Mouse (Mus musculus) left cerebral cortex, postnatal 4 days (tissue): ENCODE results near the gene Loxl4. TPM values are rescaled to one million over a fixed set of nuclear protein-coding genes. Genes with fewer than 3 reads are reported as not detected.
A peak's percentile ranks its signal among the peaks of the same experiment; 100 is the strongest.

ENCODE experiments used
- DNase-seq: peaks from one replicate; pipeline ENCODE4 v3.0.0-alpha.2; 2022
- intact Hi-C: fragments of 180-260 bp; cut with DNase I; formaldehyde crosslinking; loops from one replicate; pipeline ENCODE4 v1.15.1; 2025
- total RNA-seq, 2 experiments: library from RNA; stranded (reverse); gene quantifications; 2 replicates each; pipeline ENCODE4 v1.2.3; 2021

The Loxl4 gene
- under 1 TPM; 0.12 to 0.60 TPM for total RNA-seq

DNA sequence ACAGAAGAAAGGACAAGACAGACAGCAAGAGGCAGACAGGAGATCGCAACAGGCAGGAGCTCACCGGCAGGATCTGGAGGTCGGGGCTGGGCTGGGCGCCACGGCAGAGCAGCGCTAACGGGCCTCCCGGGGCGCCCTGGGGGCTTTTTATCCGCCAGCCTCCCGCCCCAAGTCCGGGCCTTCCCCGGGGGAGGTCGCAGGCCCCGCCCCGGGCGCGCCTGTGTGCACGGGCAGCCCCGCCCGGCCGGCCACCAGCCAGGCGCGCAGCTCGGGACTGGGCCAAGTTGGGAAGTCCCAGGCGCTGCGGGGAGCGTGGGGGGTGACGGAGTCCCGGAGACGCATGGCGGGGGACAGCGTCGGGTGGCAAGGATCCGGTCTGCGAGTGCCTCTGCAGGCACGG is at the start of gene Loxl4:
Gene Loxl4 (minus strand): TSS at position 160 of the 400 bp plus-strand sequence.
- DNase-seq: peak; percentile 27
- intact Hi-C loops: no loop called here

DNA sequence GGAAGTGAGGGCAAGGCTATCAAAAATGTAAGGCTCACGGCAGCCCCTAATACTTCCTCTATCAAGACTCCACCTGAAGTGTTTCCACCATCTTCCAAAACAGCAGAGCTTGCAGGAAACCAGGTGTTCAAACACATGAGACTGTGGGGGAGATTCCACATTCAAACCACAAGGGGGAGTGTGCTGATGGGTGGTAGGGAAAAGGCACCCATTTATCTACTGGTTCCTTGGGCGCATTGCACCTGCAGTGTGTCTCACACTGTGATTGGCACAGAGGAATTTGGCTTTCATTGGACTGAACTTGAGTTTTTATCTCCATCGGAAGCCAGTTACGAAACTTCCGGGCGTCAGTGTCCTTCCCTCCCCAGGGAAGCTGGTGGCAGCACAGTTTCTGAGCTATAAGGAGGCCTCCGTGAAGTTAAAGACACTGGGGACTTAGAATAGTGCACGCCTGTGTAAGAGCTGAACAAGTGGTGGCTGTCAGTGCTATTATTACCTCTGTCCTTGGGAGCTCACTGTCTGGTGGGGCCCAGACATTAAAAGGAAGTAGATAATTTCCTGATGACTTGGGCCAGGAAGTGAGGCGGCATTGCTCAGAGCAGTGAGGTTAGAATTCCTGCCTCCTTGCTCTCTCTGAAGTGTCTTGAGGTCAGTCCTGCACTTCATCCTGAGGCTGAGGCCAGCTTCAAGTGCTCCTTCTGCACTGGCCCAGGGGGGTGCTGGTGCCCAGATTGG is 49.0 kb upstream of the Loxl4 start:
- no peak for DNase-seq
- intact Hi-C loops: no loop called here

DNA sequence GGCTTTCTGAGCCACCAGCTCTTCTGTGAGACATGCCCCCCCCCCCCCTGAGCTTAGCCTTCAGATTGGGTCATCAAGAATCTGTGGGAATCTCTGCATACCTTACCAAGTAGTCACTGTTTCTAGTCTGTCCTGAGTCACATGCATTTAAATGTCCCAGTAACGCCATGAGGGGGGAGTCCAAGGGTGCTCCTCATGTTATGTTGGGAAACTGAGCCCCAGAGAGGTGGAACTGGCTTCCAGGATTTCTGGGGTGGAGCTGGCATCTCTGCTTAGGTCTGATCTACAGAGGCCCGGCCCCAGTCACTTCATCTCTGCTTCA is 47.6 kb upstream of the Loxl4 start:
- no peak for DNase-seq
- intact Hi-C loops: no loop called here

DNA sequence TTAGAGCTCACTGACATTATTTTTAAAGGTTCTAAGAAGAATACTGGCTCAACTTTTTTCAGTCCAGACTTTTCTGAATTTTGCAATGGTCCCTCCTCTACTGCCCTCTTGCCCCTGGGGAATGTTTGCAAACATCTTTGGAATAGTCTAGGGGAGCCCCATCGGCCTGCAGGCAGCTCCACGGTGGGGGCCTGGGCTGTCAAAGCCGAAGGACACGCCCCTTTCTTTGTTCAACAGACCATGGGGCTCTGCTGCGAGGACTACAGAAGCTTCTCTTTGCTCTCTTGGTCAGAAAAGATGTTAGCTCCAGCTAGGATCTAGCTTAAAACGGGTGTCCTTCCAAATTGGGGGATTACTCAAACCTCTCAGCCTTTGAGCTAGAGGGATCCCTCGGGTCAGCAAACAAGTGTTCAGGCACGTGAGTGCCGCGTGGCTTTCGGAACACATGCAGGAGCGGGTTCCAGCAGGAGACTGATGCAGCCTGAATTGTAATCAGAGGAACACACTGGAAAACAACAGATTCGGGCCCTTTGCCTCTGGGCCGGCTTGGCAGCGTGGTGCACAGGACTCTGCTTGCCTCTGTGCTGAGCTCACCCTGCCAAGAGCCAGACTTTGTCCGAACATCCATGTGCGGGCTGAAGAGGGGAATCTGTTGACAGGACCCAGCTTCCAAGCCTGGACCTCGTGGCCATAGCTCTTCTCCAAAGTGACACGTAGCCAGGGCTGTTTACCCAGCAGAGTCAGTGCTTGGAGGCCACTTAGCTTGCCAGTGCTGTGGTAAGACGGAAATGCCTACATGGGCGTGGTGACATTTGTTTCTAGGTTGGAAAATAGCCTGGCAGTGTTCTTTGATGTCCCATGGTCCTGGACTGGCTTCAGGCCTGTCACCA is 47.0 kb upstream of the Loxl4 start:
- DNase-seq: peak; percentile 42
- intact Hi-C loops: no loop called here

DNA sequence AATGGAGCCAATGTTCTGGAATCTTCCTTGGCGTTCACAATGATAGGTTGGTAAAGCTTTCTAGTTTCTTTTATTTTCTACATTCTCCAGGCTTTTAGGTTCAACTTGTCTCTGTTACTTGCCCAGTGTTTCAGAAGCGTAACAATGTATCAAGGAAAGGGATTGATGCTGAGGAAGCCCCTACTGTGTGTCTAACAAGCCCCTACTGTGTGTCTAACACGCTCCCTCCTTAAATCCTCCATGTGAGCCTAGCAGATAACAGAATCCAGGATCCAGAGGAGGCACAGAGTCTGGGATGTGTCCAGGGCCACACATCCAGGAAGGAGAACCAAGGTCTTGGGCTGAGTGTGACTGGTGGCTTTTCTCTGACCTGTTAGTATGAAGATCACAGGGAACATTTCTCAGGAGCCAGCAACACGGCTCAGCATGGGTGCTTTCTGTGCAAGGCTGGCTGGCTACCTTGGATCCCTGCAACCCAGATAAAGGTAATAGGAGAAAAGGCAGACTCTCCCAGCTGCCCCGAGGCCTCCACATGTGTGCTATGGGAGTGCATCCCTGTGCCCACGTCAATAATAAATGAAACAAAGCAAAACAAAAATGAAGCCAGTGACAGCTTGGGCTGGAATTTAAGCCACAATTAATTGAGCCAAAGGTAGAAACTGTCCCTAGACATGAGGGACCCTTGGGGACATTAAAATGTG is 46.0 kb upstream of the Loxl4 start:
- DNase-seq: no peak
- intact Hi-C loops: no loop called here

DNA sequence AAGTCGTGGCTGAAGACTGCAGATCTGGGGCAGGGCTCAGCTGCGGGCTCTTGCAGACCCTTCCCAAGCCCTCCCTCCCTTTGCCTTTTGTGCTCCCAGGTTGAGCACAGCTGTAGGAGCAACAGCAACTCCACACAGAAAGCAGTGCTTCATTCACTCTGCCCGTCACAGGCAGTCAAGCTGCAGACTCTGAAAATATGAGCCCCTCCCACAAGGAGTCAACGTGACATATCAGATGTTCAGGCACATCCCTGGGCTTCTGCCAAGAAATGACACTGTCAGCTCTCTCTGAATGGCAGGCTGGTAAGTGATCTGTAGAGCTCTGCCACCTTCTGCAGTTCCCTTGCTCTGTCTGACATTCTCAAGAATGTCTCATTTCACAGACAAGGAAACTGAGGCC is 45.2 kb upstream of the Loxl4 start:
- no peak for DNase-seq
- intact Hi-C loops: no loop called here

DNA sequence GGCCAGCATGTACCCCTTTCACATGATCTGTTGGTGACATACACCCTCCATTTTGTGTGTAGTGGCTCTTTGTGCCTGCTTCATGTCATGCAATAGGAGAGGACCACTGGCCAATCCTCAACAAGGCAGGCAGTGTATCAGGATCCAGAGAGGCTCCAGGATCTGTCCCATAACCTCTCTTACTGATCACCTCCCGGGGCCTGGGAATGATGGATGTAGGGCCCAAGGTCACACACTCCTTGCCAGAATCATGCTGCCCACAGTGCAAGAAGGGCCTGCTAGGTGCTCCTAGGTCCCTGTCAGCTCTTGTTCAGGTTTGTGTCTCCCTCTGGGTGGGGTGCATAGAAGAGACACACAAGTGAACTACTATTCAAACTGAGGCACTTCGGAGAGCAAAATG is 44.7 kb upstream of the Loxl4 start:
- no peak for DNase-seq
- intact Hi-C loops: no loop called here

DNA sequence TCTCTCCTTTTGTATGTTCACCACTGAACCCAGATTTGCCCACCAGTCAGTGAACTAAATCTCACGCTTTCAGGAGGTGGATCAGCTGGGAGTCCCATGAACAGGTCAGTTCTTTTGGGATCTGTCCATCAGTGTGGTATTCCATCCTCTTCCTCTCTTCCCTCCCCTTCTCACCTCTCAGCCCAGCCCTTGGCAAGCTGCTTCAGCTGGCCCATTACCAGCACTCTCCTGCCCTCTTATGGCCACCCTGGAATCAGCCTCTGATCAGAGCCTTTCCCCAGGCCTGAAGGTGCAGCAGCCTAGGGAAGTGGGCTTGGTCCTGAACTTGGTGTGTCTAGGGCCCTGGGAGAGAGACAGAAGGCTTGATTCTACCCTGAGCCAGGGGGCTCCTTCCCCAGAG is 42.4 kb upstream of the Loxl4 start:
- intact Hi-C loops: no loop called here
- peak; percentile 83 for DNase-seq

DNA sequence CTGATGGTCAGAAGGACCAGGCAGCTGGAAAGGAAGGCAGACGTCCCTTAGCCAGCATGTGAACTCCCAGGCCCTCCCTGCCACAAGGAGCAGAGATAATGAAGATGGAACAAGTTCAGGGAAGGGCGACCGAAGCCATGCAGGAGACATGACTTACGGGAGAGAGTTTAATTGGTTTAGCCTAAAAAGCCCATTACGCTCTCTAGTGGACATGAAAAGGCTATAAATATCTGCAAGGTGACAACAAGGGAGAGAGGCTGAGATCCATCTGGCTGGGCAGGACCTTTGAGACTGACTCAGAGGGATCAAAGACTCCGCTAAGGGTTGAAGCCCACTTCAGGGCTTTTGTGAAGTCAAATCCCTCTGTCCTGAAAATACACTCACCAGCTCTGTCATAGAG is 40.5 kb upstream of the Loxl4 start:
- intact Hi-C loops: no loop called here
- DNase-seq: no peak

DNA sequence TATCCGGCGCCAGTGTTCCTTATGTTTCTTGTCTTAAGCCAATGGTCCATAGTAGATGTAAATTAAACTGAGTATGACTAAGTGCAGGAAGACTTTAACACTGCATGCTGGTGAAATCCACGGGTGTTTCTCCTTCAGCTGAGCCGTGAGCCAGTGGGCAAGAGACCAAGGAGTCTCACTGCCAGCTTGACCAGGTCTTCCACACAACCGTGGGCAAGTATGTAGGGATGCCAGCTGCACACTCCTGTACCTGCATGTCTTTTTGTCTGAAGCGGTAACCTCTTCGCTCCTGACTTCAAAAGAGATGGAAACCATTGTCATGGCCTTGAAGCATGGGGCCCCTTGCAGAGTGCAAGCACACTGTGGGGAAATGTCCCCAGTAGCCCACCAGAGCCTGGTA is 39.8 kb upstream of the Loxl4 start:
- intact Hi-C loops: no loop called here
- no peak for DNase-seq

DNA sequence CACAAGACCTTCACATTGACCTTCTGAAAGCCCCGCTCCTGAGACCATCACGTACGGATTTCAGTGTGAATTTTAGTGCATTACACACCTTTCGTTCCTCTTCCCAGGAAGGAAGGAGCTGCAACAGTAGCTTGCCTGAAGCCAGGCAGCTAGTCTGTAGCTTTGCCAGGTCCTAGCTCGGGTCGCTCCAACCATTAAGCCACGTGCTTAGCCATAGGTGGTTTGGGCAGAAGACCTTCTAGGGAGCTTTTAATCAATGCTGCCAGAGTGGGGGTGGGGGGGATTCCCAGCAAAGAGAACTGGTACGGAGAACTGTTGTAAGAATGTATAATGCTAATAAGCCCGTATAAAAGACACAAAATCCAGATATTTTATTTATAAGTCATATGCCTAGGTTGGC is 27.6 kb upstream of the Loxl4 start:
- intact Hi-C loops: no loop called here
- no peak for DNase-seq

DNA sequence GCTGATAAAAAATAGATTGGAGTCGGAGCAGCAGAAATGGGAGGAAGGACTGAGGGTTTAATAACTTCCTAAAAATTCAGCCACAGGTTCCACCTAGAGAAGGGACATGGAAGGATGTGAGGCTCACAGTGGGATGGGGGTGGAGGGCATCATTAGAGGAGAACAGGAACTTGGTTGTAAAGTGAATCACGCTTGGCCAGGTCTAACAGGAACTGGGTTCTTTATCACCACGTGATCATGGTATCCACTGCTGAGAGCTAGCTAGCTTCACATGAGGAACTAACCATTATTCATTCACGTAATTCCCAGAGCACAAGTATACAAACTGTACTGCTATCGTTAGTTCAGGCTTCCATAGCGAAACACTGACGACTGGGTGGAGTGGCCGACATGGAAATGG is 26.9 kb upstream of the Loxl4 start:
- no peak for DNase-seq
- intact Hi-C loops: no loop called here

DNA sequence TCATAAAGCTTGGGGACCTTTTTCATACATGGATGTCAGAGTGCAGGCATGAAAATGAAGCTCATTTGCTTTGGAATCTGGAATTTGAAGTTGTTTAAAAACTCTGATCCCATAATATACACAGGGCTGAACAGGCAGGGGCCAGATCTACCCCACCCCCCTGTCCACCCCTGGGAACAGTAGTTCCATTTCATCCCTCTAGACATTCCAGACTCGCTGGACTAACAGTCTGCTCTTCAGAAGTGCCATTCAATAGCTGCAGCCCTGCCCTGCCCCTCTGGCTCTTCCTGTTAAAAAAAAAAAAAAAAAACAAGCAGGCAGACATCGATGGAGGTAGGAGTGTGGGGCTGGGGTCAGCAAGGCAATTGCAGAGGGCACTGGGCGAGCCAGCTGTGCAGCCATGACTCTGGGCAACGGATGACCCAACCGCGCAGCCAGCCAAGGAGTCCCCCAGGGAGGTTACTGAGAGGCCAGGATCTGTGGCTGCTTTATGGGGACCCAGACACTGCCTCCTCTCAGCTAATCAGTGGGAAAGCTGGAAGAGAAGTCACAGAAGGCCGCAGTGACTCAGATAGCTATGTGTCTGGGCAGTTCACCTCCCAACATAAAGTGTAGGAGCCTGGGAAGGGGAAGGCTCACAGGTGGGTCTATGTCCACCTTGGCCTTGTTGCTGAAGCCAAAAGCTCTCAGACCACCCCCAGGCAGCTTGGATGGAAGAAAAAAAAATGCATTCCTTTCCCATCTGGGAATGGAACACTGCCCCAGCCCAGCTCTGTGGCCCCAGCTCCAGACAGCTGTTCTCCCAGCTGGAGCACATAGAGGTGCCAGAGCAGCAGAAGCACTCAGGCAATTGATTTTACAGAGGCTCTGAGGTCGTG is 26.2 kb upstream of the Loxl4 start:
- DNase-seq: peak; percentile 46
- intact Hi-C loops: no loop called here

DNA sequence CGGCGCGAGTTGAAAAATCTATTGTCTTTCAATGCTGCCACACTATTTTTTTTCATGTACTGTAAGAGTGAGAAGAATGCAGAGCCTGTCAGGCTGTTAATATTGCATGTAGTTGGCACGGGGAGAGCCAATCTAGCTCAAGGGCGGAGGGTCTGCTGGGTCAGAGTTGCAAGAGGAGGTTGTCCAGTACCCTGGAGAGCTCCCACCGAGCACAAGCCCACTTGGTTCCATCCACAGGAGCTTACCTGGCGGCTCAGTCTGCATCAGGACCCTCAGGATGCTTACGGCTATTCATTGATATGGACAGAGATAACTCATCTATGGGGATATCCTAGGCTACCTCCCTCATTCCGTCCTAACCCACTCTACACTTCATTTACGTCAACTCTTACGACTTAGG is 24.0 kb upstream of the Loxl4 start:
- intact Hi-C loops: no loop called here
- DNase-seq: no peak

DNA sequence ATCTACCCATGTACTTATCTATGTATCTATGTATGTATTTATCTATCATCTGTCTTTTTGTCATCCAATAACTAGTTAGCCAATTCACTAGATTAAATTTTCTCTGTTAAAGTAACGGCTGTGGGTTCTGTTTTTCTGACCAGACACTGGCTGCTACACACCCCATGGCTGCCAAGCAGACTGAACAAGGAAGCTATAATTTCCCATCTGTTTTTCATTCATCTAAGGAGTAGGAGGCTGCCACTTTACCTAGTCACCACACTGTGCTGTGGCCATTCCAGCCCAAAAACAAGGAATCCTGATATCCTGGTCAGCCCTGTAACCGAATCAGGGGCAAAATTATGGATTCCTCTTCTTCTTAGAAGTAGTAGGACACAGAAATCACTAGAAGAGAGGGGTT is 21.0 kb upstream of the Loxl4 start:
- intact Hi-C loops: no loop called here
- no peak for DNase-seq

DNA sequence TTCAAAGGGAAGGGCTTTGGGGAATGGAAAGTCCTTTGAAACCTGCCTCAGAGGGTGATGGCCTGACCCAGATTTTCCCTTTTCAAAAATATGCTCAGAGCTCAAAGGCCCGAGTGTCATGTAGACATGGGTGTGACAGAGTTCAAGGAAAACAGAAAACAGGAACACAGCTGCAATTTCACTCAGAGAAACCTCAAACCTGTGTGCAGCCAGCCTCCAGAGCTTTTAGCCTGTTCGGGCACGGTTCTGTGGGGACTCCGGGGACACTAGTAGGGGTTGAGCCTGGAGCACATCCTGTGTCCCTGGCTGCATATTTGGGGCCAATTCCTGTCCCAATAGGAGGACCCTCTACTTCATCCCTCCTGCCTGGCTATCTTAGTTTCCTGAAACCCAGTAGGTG is 19.7 kb upstream of the Loxl4 start:
- intact Hi-C loops: no loop called here
- no peak for DNase-seq

DNA sequence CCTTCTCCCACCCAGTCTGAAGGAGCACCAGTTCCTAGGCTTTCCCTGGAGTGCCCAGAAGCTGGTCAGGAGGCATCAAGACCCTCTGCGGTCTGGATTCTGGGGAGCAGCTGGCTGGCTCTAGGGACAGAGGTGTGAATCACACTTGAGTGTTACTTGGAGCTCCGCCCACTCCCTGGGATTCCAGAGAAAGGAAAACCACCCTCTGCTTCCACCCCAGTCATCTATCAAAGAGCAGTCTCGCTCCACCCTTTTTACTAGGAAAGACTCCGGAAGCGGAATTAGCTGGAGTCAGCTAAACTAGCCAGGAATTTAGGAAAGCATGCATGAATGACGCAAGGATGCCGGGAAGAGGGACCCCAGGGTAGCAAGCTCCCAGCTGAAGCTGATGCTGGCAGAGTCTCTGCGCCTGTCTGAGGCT is 18.9 kb upstream of the Loxl4 start:
- DNase-seq: no peak
- intact Hi-C loops: no loop called here

DNA sequence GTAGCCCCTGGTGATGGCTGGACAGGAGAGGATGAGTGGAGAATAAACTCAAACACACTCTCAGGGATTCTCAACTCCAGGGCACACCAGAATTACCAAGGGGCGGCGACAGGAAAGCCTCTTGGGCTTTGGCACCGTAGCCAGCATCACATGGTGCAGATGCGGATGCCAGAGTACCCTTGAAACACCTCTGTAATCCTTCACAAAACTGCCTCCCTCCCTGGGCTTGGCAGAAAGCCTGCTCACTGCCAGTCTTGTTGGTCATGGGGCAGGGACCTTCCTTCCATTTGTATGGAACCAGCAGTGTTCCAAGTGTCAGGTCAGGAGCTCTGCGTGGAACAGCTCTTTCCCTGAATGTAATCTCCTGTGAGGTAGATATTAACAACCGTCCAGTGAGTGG is 15.5 kb upstream of the Loxl4 start:
- intact Hi-C loops: no loop called here

DNA sequence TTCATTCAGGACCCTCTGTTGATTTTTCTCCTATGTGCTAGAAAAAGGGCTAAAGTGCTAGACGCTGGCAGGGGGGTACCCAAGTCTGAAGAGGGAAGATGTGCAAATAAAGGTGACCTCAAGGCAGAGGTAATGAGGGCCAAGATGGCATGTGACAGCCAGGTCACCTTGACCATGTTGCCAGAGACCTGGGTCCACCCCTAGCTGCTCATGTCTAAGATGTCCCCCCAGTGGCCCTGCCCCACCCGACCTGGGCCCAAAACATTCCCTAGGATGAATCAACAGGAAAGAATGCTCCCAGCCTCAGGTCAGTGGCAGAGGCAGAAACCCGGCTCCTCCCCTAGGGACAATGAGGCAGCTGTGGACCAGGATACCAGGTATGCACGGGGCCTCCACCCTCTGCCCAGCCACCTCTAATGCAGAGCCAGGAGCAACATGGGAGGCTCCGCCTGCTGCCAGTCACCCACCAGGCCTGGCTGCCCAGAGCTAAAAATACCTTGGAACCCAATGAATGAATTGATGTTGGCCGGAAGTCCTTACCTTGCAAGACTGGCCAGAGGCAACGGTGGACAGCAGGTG is 1.1 kb upstream of the Loxl4 start:
- no peak for DNase-seq
- intact Hi-C loops: no loop called here

More for the DNA sequence above, 15.5 kb upstream of the Loxl4 start:
- no peak for DNase-seq

DNA sequence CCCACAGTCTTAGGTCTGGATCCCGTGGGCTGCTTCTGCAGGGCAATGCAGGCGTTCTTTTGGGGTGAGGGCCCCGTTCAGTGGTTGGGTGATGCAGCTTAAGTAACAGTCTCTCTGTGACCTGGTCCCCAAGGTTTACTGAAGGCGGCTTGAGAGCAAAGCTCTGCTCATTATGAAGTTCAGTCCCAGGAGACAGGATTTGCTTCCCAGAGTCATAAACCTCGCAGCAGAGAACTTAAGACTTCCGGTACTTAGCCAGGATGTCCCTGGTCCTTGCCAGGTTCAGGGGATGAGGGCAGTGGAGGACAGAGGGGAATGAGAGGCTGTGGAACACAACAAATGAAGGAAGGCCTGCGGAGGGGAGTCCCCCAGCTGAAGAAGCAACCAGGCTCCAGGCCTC is 503 bp upstream of the Loxl4 start:
- intact Hi-C loops: no loop called here
- DNase-seq: no peak
